Mouse (Mus musculus) midbrain, postnatal 0 days (tissue): Measurements from ENCODE around the gene Polr2e. TPM values are rescaled to one million over a fixed set of nuclear protein-coding genes. Genes with fewer than 3 reads are reported as not detected.

Experiments used
- ATAC-seq: fragments of 200-750 bp; cut with Nextera tagmentation; 2 replicates; pipeline ENCODE4 v1.8.0; 2017; ENCODE audit warnings: moderate number of reproducible peaks, mild to moderate bottlenecking, moderate TSS enrichment, moderate library complexity; ENCODE audit not compliant: low FRiP score
- DNase-seq: peaks from one replicate; pipeline ENCODE4 v3.0.0-alpha.2; 2015; ENCODE audit warnings: low spot score
- H3K27ac ChIP-seq: fragments of 300-500 bp; sonication (generic); 2 replicates; pipeline ENCODE4 v1.5.1; 2014; ENCODE audit warnings: low read depth, mild to moderate bottlenecking, low read length, mixed read lengths
- H3K27me3 ChIP-seq: fragments of 300-500 bp; sonication (generic); 2 replicates; pipeline ENCODE4 v1.6.1; 2014; ENCODE audit warnings: low read length, control low read depth, mixed read lengths; ENCODE audit not compliant: insufficient read depth
- H3K36me3 ChIP-seq: fragments of 300-500 bp; sonication (generic); 2 replicates; pipeline ENCODE4 v1.6.1; 2014; ENCODE audit warnings: low read length, control low read depth, mixed read lengths; ENCODE audit not compliant: insufficient read depth
- H3K4me1 ChIP-seq: fragments of 300-500 bp; sonication (generic); 2 replicates; pipeline ENCODE4 v1.6.1; 2014; ENCODE audit warnings: mild to moderate bottlenecking, control low read depth, antibody characterized with exemption, low read length, mixed read lengths; ENCODE audit not compliant: insufficient read depth
- H3K4me2 ChIP-seq: fragments of 300-500 bp; sonication (generic); 2 replicates; pipeline ENCODE4 v1.6.1; 2014; ENCODE audit warnings: low read depth, mild to moderate bottlenecking, low read length, mixed read lengths; ENCODE audit not compliant: poor library complexity, severe bottlenecking
- H3K4me3 ChIP-seq: fragments of 300-500 bp; sonication (generic); 2 replicates; pipeline ENCODE4 v1.5.1; 2014; ENCODE audit warnings: low read depth, mild to moderate bottlenecking, low read length, moderate library complexity
- H3K9ac ChIP-seq: fragments of 300-500 bp; sonication (generic); replicated peaks from 2 replicates; pipeline ENCODE4 v1.6.1; 2014; ENCODE audit warnings: mild to moderate bottlenecking, low read length, moderate library complexity, mixed read lengths; ENCODE audit not compliant: poor library complexity, severe bottlenecking
- H3K9me3 ChIP-seq: fragments of 300-500 bp; sonication (generic); 2 replicates; pipeline ENCODE4 v1.6.1; 2016; ENCODE audit warnings: low read length, control low read depth
- CTCF ChIP-seq: IDR thresholded peaks from 2 replicates; pipeline ENCODE4 v1.5.1; 2016; ENCODE audit warnings: antibody characterized with exemption, mild to moderate bottlenecking
- WGBS: fragments of 180-500 bp; shearing (Covaris S2); extraction: QIAGEN DNeasy Blood & Tissue Kit; methylation state at CpG from one replicate; pipeline ENCODE4 v1.1.7; 2014; 5-methylcytosine and 5-hydroxymethylcytosine counted together
- polyA plus RNA-seq: library from polyadenylated mRNA; unstranded; fragments of >200 nt; fragmentation: Nextera tagmentation; extraction: Ambion mirVana; gene quantifications from 2 replicates; pipeline ENCODE4 v1.2.1, GENCODE M21; 2015
- total RNA-seq: library from RNA; depleted of rRNA; stranded (reverse); fragments of >200 nt; gene quantifications from 2 replicates; pipeline ENCODE4 v1.2.3, GENCODE M21; 2014

Gene Polr2e
- total and polyA plus RNA-seq, 2 experiments from 2014 or later = 66.4 to 126 TPM

DNA sequence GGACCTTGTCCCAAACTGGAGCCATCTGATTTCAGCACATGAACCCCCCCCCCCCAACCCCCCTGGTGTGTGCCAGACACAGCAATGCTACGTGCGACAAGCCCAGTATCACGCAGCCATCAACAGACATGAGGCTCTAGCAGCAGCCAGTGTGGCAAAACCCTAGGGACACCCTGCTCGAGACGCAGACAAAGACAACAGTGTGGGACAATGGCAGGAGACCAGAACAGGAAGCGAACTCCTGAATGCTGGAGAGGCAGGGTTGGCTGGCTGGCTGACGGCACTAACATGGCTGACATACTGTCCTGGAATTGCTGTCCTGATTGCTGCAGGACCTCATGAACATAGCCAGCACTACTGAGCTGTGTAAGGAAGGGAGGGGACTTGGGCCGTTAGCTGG, 4.4 kb downstream of the Polr2e start:
- no peak for ATAC-seq
- no peak for TF ChIP-seq CTCF
- 66% methylated on average over 8 of the region's 8 CpGs for WGBS

DNA sequence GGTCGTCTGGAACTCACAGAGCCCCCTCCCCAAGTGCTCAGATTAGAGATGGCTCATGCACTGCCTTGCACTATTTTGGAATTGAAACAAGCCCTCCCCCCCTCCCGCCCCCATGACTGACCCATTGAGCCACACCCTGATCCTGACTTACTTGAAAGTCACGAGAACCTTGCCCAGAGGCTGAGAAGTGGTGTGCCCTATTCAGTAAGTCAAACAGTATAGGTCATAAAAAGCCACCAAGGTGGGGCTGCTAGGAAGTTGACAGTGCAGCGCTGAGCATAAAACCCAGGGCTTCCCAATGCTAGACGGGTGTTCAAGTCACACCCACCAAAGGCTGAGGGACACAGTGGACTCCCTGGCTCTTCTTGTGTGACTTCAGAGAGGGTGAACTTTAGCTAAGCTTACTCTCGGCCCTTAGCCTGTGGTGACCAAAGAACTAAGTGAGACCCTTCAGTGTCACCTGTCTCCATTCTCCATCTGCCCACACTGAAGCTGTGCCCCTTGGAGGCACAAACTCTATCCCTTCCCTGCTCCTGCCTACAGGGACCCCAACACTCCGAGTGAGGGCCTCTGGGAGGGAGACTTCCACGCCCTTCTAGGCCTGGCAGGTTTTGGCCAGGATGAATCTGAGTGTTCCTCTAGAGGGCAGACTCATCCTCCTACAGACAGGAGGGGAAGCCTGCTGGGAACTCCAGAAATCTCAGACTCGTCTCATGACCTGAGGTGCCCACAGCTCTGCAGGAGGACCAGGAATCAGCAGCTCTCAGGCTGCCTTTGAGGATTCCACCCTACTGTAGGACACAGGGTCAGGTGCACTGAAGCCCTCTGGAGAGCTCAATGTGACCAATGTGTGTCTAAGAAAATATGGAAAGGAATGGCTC, 5.8 kb downstream of the Polr2e start:
- Histone ChIP-seq H3K4me3 (no peak overlapping the region), H3K27ac (no peak overlapping the region), H3K4me1 (0 out of 2 replicates have a peak, but pooled peaks cover 8% of the 10 kb centered on the region), H3K4me2 (no peak overlapping the region), H3K27me3 (no peaks in the 10 kb centered on the region), H3K9me3 (no peaks in the 10 kb centered on the region), H3K36me3 (peaks cover 33% of the 10 kb centered on the region), H3K9ac (no peak overlapping the region)
- ATAC-seq (0 out of 2 replicates have a peak, but pooled peaks have one; percentile 18), DNase-seq (peak; percentile 52)
- TF ChIP-seq CTCF = peak; percentile 65
- WGBS = 48% methylated on average over 9 of the region's 9 CpGs

More for the DNA sequence above, 4.4 kb downstream of the Polr2e start:
- no peak overlapping the region for H3K27ac ChIP-seq
- H3K4me2 ChIP-seq = no peak overlapping the region
- H3K9ac ChIP-seq = no peak overlapping the region
- no peaks in the 10 kb centered on the region for H3K27me3 ChIP-seq
- H3K4me3 ChIP-seq = no peak overlapping the region
- H3K36me3 ChIP-seq = peaks cover 33% of the 10 kb centered on the region
- H3K9me3 ChIP-seq = no peaks in the 10 kb centered on the region
- no peak for DNase-seq
- 0 out of 2 replicates have a peak, but pooled peaks cover 9% of the 10 kb centered on the region for H3K4me1 ChIP-seq

DNA sequence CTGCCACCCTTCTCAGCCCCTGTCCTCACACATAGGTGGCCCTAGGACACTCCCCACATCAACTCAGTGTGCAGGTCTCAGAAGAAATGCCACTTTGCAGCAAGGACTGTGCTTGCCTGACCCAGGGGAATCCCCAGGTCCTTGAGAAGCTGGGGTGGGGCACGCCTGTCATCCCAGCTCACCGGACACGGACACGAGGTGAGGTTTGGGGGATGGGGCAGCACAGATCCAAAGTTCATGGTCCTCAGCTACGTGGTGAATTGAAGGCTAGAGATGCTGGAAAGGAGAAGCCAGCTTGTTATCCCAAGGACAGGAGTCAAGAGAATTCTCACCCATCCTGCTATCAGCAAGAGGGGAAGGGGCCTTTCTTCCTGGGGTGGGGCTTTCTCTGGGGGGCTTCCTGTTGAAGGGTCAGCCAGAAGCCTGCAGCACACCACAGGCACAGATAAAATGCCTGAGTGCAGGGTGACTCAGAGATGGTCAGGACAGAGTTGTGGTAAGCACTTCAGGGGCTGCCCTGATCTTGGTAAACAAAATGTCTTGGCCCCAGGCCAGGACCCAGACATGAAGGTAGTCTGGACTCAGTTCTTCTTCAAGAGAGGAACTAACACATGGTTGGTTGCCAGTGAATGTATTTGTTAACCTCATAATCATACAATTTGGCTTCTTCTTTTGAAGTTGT, 6.7 kb downstream of the Polr2e start:
- no peak overlapping the region for H3K9ac ChIP-seq
- H3K4me1 ChIP-seq = 0 out of 2 replicates have a peak, but pooled peaks cover under 1% of the 10 kb centered on the region
- DNase-seq (no peak), ATAC-seq (no peak)
- no peak for TF ChIP-seq CTCF
- 48% methylated on average over 5 of the region's 5 CpGs for WGBS
- H3K4me3 ChIP-seq = no peak overlapping the region
- H3K27ac ChIP-seq = no peak overlapping the region
- H3K4me2 ChIP-seq = no peak overlapping the region
- H3K27me3 ChIP-seq = no peaks in the 10 kb centered on the region
- H3K36me3 ChIP-seq = peaks cover 30% of the 10 kb centered on the region
- no peaks in the 10 kb centered on the region for H3K9me3 ChIP-seq

DNA sequence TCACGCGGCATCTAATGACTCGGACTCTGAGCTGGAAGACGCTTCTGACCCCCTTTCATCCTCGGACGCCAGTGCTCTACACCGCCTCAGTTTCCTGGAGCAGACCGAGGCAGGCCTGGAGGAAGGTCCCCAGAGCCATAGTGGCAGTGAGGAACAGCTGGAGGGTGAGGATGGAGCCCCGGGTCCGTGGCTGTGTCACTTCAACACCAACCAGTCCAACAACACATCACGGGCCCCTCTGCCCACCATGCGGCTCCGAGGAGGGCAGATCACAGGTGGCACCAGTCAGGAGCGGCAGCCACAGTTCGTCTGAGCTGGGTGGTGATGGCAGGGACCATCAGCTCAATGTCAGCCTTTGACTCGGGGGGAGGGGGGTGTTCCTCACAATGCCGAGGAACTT, 8.9 kb downstream of the Polr2e start:
- DNase-seq (no peak), ATAC-seq (no peak)
- no peak overlapping the region for H3K4me3 ChIP-seq
- 85% methylated on average over 17 of the region's 17 CpGs for WGBS
- no peaks in the 10 kb centered on the region for H3K9me3 ChIP-seq
- H3K27ac ChIP-seq = no peak overlapping the region
- peaks cover 11% of the 10 kb centered on the region for H3K36me3 ChIP-seq
- TF ChIP-seq CTCF = no peak
- no peaks in the 10 kb centered on the region for H3K4me1 ChIP-seq
- no peak overlapping the region for H3K4me2 ChIP-seq
- no peaks in the 10 kb centered on the region for H3K27me3 ChIP-seq
- H3K9ac ChIP-seq = no peak overlapping the region

DNA sequence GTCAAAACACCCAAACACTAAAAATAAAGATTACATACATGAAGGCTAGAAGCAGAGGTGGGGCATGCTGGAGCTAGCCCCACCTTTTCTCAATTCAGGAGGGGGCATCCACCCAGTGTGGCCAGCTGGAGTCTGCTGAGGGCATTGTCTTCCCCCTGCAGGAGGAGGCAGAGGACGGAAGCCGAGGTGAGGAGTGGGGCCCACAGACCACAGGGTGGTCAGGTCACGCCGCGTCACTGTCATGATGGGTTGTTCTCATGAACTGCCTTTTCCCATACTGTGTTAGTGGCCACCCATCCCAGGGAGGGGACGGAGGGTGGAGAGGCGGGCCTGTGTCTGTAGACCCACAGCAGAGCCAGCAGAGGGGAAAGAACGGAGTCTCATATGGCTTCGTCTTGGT, 9.4 kb downstream of the Polr2e start:
- DNase-seq (no peak), ATAC-seq (no peak)
- H3K9me3 ChIP-seq = no peaks in the 10 kb centered on the region
- no peaks in the 10 kb centered on the region for H3K4me1 ChIP-seq
- no peak overlapping the region for H3K4me3 ChIP-seq
- H3K4me2 ChIP-seq = no peak overlapping the region
- H3K27me3 ChIP-seq = no peaks in the 10 kb centered on the region
- no peak overlapping the region for H3K9ac ChIP-seq
- no peak for TF ChIP-seq CTCF
- peaks cover 5% of the 10 kb centered on the region for H3K36me3 ChIP-seq
- no peak overlapping the region for H3K27ac ChIP-seq
- 81% methylated on average over 8 of the region's 9 CpGs for WGBS

DNA sequence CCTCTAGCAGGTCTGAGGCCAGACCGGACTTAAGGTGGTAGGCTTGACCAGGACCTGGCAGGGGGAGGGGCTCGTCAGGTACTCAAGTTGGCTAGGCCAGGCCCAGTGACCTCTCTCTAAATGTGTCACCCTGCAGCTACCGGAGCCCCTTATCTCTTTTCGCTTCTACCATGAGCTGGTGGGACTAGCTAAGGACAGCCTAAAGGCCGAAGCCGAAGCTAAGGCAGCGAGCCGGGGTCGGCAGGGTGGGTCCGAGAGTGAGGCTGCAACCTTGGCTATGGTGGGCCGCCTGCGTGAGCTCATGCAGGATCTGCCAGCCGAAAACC, 11.1 kb downstream of the Polr2e start:
- no peak overlapping the region for H3K9ac ChIP-seq
- ATAC-seq = no peak
- H3K9me3 ChIP-seq = no peaks in the 10 kb centered on the region
- no peak overlapping the region for H3K4me2 ChIP-seq
- no peaks in the 10 kb centered on the region for H3K27me3 ChIP-seq
- no peak overlapping the region for H3K27ac ChIP-seq
- TF ChIP-seq CTCF = no peak
- H3K36me3 ChIP-seq = no peaks in the 10 kb centered on the region
- no peak overlapping the region for H3K4me3 ChIP-seq
- DNase-seq = no peak
- H3K4me1 ChIP-seq = no peaks in the 10 kb centered on the region
- 97% methylated on average over 13 of the region's 13 CpGs for WGBS
